Mouse (Mus musculus): ENCODE measurements at regions not wholly inside any gene's neighbourhood (a gene's known extent, or its start where the extent isn't known, plus 50 kb on each side); places are given as distances from the start of the nearest gene placed in this dataset.

DNA sequence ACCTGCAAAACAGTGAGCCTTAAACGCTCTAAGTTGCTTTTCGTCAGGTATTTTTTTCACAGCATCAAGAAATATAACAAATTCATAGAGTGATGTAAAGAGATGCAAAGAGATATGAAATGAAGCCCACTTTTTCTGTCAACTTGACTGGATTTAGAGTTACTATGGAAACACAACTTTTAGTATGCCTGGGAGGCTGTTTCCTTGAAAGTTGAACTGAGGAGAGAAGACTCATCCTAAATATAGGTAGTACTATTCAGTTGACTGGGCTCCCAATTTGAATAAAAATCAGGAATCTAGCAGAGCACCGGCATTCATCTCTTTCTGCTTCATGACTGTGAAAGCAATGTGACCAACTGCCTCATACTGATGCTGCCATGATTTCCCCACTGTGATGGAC lies 509.7 kb downstream of the Synb start:
- DNase-seq (ENCODE audit: low read depth), result no peak

- DNase-seq (ENCODE audit: low read depth), result no peak
Measured at GRCm38 (mm10) chr14:68783216-68783615, 510.9 kb downstream of the Synb start.

- DNase-seq (ENCODE audit: low read depth), result no peak
Measured at GRCm38 (mm10) chr14:68770411-68770810, 523.7 kb downstream of the Synb start.

- no peak for DNase-seq (ENCODE audit: low read depth)
Measured at GRCm38 (mm10) chr14:68762916-68763315, 531.2 kb downstream of the Synb start.

DNA sequence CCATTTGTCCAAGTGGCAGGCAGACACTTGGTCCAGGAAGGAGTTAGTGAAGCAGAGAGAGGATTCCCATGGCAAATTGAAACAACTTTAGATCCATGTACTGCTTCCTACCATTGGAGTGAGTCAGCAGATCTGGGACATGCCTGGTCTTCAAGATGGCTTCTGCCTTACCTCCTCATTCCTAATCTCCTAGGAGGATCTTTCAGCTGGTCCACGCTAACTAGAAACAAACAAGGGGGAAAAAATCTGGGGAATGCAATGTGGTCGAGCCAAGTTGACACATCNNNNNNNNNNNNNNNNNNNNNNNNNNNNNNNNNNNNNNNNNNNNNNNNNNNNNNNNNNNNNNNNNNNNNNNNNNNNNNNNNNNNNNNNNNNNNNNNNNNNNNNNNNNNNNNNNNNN lies 549.4 kb downstream of the Synb start:
- DNase-seq (ENCODE audit: low read depth), result peak; percentile 30

DNA sequence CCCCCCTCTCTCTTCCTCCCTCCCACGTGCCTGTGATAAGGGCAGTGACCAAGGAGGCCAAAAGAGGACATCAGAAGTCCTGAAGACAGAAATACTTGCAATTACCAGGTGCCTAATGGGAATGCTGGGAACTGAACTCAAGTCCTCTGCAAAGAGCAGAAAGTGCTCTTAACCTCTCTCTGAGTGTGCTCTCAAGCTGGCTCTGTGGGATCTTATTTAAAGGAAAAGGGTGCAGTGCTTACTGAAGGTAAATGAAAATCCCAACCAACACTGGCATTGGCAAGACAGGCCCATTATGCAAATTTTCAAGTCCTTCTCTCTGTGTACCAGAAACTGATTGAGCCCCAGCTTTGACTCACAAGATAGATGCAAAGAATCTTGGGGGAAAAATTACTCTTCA lies 555.6 kb downstream of the Synb start:
- no peak for DNase-seq (ENCODE audit: low read depth)

GRCm38 (mm10) chr14:68735756-68736155 lies 558.3 kb downstream of the Synb start:
- DNase-seq (ENCODE audit: low read depth), result peak; percentile 59

DNA sequence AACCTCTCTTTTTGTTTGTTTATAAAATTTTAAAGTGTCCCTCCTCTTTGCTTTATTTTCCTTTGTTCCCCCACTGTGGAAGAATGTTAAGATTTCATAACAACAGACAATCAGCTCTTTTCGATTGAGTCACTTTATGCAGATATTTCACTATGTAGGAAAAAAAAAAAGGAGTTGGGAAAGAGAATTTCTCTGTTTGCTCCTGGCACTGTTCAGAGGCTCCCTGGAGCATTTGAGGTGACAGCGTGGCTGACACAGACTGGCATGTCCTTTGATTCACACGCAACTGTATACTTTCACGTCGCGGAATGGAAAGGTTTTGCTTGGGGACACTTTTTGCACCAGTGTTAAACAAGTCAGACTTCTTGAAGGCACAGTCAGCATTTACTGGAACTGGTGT lies 572.9 kb downstream of the Synb start:
- peak; percentile 32 for DNase-seq (ENCODE audit: low read depth)

DNA sequence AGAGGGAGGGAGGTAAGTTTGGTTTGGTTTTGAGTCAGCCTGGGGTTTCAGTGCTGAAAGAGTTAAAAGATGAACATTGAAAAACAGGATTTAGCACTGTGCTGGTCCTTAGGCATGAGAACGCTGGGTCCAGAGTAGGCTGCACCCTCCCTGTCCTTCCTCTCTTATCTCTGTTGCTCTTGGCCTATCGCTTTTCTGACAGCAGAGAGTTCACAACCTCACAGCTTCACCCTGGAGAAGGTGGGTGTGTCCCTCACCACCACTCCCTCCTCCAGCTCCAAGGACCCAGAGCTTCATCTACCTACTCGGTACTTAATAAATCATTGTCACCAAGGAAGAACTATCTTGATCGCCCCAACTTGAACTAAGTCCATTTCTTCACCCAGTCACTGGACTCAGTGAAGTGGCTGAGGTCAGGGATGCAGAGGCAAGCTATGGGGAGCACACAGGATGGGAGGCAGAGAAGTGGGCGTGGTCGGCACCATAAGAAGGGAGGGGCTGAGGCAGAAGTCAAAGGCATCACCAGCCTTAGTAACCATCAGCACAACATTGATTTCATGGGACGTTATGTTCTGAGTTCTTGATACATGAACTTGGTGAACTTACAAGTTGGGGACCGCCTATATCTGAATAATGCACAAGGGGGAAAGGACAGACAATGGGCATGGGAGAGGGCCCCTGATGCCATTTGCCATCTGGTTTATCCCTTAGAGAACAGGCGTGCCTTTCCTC lies 574.5 kb downstream of the Synb start:
- no peak for DNase-seq (ENCODE audit: low read depth)

- peak; percentile 72 for DNase-seq (ENCODE audit: low read depth)
Measured at GRCm38 (mm10) chr14:68718846-68719245, 575.3 kb downstream of the Synb start.
